ENCODE assay signal across 8 mouse cellular contexts in the genomic region with DNA sequence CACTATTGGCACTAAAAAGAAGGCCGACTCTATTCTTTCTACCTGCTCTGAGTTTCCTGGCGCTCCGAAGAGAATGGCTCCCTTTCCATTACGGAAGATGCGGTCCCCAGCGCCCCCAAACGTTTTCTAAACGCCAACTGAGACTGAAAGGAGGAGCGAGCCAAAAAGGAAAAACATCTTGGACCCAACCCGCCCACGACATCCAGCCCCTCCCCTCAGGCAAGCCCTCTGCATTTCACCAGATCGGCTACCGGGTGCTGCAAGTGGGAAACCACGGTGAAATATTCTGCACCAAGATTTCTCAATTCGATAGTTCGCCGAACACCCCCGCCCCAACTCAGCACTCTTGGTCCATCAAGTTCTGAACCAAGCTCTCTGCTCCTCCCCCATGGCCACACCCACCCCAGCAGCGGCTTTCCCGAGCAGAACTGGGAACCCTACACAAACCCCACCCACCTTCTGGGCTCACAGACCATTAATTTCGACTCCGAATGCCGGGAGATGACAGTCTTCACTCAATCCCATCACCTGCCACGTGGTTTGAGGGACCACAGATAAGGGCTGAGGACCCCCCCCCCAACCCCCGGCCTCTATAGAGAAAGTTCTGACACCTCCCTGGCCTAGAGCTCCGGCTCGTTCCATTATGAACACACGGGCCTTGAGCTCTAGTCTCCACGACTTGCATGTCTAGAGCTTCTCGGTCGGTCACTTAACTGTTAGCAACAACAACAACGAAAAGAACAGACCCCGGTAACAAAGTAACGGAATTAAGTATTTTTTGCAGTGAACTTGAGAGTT. TPM values are rescaled to one million over a fixed set of nuclear protein-coding genes. Genes with fewer than 3 reads are reported as not detected.
DNase-seq lines count a peak whose midpoint lies in the region; ATAC-seq and TF ChIP-seq lines count a peak whose summit lies in the region.

No protein-coding gene starts in this region.

- H3K4me3 ChIP-seq in heart, embryonic 13.5 days = peak overlapping the region; percentile 73
- H3K4me3 ChIP-seq in liver, postnatal 0 days (ENCODE audit: low read depth, low read length) = peak overlapping the region; percentile 88
- peak overlapping the region; percentile 98 for H3K4me3 ChIP-seq in neural tube, embryonic 13.5 days
- H3K4me3 ChIP-seq in testis, adult 2 months (ENCODE audit: control insufficient read depth, low read depth, low read length) = peak overlapping the region; percentile 88

- H3K9ac ChIP-seq in heart, embryonic 13.5 days = peak overlapping the region; percentile 90
- H3K9ac ChIP-seq in liver, postnatal 0 days (replicated peaks) = peak overlapping the region; percentile 97
- peak overlapping the region; percentile 98 for H3K9ac ChIP-seq in neural tube, embryonic 13.5 days

- peak; percentile 77; the same call in 1 of the 2 replicates for TF ChIP-seq EP300 in liver, postnatal 0 days (IDR thresholded peaks at IDR 0.05; ENCODE audit: low read depth)

- peak overlapping the region; percentile 94 for H3K27ac ChIP-seq in heart, embryonic 13.5 days (replicated peaks)
- H3K27ac ChIP-seq in liver, postnatal 0 days (ENCODE audit: low read depth) = peak overlapping the region; percentile 96
- H3K27ac ChIP-seq in neural tube, embryonic 13.5 days (replicated peaks) = peak overlapping the region; percentile 98
- peak overlapping the region; percentile 88 for H3K27ac ChIP-seq in testis, adult 2 months (ENCODE audit: control insufficient read depth, insufficient read depth, low read depth, low read length)

- H3K9me3 ChIP-seq in heart, embryonic 13.5 days = no peaks in the 10 kb centered on the region
- no peaks in the 10 kb centered on the region for H3K9me3 ChIP-seq in liver, postnatal 0 days (ENCODE audit: low read length)
- H3K9me3 ChIP-seq in neural tube, embryonic 13.5 days = no peaks in the 10 kb centered on the region

- WGBS in heart, embryonic 13.5 days = under 1% methylated on average over 34 of the region's 34 CpGs
- 1% methylated on average over 34 of the region's 34 CpGs for WGBS in liver, postnatal 0 days (ENCODE audit: insufficient replicate concordance)
- WGBS in neural tube, embryonic 13.5 days = under 1% methylated on average over 34 of the region's 34 CpGs

- H3K27me3 ChIP-seq in heart, embryonic 13.5 days (replicated peaks) = no peaks in the 10 kb centered on the region
- no peaks in the 10 kb centered on the region for H3K27me3 ChIP-seq in liver, postnatal 0 days (ENCODE audit: insufficient read depth, low read length)
- H3K27me3 ChIP-seq in neural tube, embryonic 13.5 days = no peaks in the 10 kb centered on the region
- no peaks in the 10 kb centered on the region for H3K27me3 ChIP-seq in testis, adult 2 months (ENCODE audit: control insufficient read depth, insufficient read depth, low read length)

- peaks cover 39% of the 10 kb centered on the region for H3K4me1 ChIP-seq in heart, embryonic 13.5 days
- peaks cover 54% of the 10 kb centered on the region for H3K4me1 ChIP-seq in liver, postnatal 0 days (ENCODE audit: insufficient read depth)
- peaks cover 40% of the 10 kb centered on the region for H3K4me1 ChIP-seq in neural tube, embryonic 13.5 days (replicated peaks)
- H3K4me1 ChIP-seq in testis, adult 2 months (ENCODE audit: control insufficient read depth, insufficient read depth, low read length) = peaks cover 24% of the 10 kb centered on the region

- TF ChIP-seq POLR2A in brain, embryonic 14.5 days (IDR thresholded peaks at IDR 0.05; ENCODE audit: borderline replicate concordance, extremely low read depth, insufficient read depth, insufficient read length, poor library complexity, severe bottlenecking) = no peak
- no peak for TF ChIP-seq POLR2A in testis, adult 2 months (IDR thresholded peaks at IDR 0.05; ENCODE audit: control insufficient read depth, low read depth, low read length)

- no peaks in the 10 kb centered on the region for H3K36me3 ChIP-seq in heart, embryonic 13.5 days
- no peaks in the 10 kb centered on the region; the same call in 1 of the 2 replicates for H3K36me3 ChIP-seq in liver, postnatal 0 days (replicated peaks; ENCODE audit: insufficient read depth, low read length)
- no peaks in the 10 kb centered on the region for H3K36me3 ChIP-seq in neural tube, embryonic 13.5 days
- H3K36me3 ChIP-seq in testis, adult 2 months (ENCODE audit: control insufficient read depth, insufficient read depth, low read length) = no peaks in the 10 kb centered on the region

- peak overlapping the region; percentile 94 for H3K4me2 ChIP-seq in heart, embryonic 13.5 days
- H3K4me2 ChIP-seq in liver, postnatal 0 days (ENCODE audit: low read depth, low read length) = peak overlapping the region; percentile 98
- H3K4me2 ChIP-seq in neural tube, embryonic 13.5 days = peak overlapping the region; percentile 83

- DNase-seq in CD4-positive, CD25-positive, alpha-beta regulatory T cell, adult 2 months (ENCODE audit: low read depth, low spot score) = peak; percentile 81
- peak; percentile 85 for DNase-seq in brain, embryonic 14.5 days (ENCODE audit: low read depth)
- DNase-seq in fat pad, adult 2 months (ENCODE audit: extremely low read depth, low read depth, low spot score) = peak; percentile 21
- peak; percentile 87 for DNase-seq in kidney, postnatal 10 days
- peak; percentile 90 for DNase-seq in liver, postnatal 0 days

- ATAC-seq in heart, embryonic 13.5 days (ENCODE audit: extremely low read depth, insufficient number of reproducible peaks, low FRiP score, low TSS enrichment) = no peak
- ATAC-seq in liver, postnatal 0 days = no peak
- no peak for ATAC-seq in neural tube, embryonic 13.5 days (ENCODE audit: low read depth)

- peak; percentile 21; the same call in 1 of the 2 replicates for TF ChIP-seq CTCF in brain, embryonic 14.5 days (IDR thresholded peaks at IDR 0.05; ENCODE audit: borderline replicate concordance, extremely low read depth, insufficient read depth, insufficient read length)
- peak; percentile 49 for TF ChIP-seq CTCF in liver, postnatal 0 days (IDR thresholded peaks at IDR 0.05; ENCODE audit: low read depth)
- no peak for TF ChIP-seq CTCF in testis, adult 2 months (IDR thresholded peaks at IDR 0.05; ENCODE audit: control insufficient read depth, insufficient read depth, insufficient replicate concordance, low read depth, low read length)

RNA-seq across cellular contexts. Expression of gene Klf13, which starts 2.3 kb away (rescaled TPM):
- 12.4 and 19.8 TPM in 2 replicates for polyA plus RNA-seq in brain, embryonic 14.5 days (2012; rRNA removed)
- 16.0 and 16.6 TPM in 2 replicates for polyA plus RNA-seq in heart, embryonic 13.5 days (2015; fragmentation: Nextera tagmentation; extraction: Ambion mirVana)
- 25.5 and 25.7 TPM in 2 replicates for polyA plus RNA-seq in liver, postnatal 0 days (2015; fragmentation: Nextera tagmentation; extraction: Ambion mirVana)
- 28.1 and 32.5 TPM in 2 replicates for polyA plus RNA-seq in neural tube, embryonic 13.5 days (2015; fragmentation: Nextera tagmentation; extraction: Ambion mirVana)
- 2.8 and 3.8 TPM in 2 replicates for polyA plus RNA-seq in testis, adult 2 months (2012; rRNA removed)

RNA-seq across cellular contexts. Expression of gene E030018B13Rik, which starts 19.7 kb away (rescaled TPM):
- polyA plus RNA-seq in brain, embryonic 14.5 days (2012; rRNA removed) = not detected in 2 replicates
- not detected in 2 replicates for polyA plus RNA-seq in heart, embryonic 13.5 days (2015; fragmentation: Nextera tagmentation; extraction: Ambion mirVana)
- 0.14 TPM in 1 of 2 replicates, not detected in the other for polyA plus RNA-seq in liver, postnatal 0 days (2015; fragmentation: Nextera tagmentation; extraction: Ambion mirVana)
- 0.20 TPM in 1 of 2 replicates, not detected in the other for polyA plus RNA-seq in neural tube, embryonic 13.5 days (2015; fragmentation: Nextera tagmentation; extraction: Ambion mirVana)
- 0.11 TPM in 1 of 2 replicates, not detected in the other for polyA plus RNA-seq in testis, adult 2 months (2012; rRNA removed)

Comparison
In these comparisons a context has a peak if more than half of its experiments do, and no peak if none do; other contexts are left out.
1. DNase-seq: peak in every context shown above with its lines; median percentile 90 in liver, postnatal 0 days; 87 in kidney, postnatal 10 days; 85 in brain, embryonic 14.5 days; 81 in CD4-positive, CD25-positive, alpha-beta regulatory T cell, adult 2 months; 21 in fat pad, adult 2 months.